Mouse (Mus musculus) CD4-positive, CD25-positive, alpha-beta regulatory T cell, adult 9 weeks (primary cell): ENCODE measurements around the gene Arhgap22. TPM values are rescaled to one million over a fixed set of nuclear protein-coding genes. Genes with fewer than 3 reads are reported as not detected.

Experiments used
- polyA plus RNA-seq: library from polyadenylated mRNA; unstranded; fragments of 100-300 nt; shearing (Covaris generic); gene quantifications from one replicate; pipeline ENCODE4 v1.2.1, GENCODE M21; 2017

Gene Arhgap22
- 0.20 TPM for polyA plus RNA-seq

DNA sequence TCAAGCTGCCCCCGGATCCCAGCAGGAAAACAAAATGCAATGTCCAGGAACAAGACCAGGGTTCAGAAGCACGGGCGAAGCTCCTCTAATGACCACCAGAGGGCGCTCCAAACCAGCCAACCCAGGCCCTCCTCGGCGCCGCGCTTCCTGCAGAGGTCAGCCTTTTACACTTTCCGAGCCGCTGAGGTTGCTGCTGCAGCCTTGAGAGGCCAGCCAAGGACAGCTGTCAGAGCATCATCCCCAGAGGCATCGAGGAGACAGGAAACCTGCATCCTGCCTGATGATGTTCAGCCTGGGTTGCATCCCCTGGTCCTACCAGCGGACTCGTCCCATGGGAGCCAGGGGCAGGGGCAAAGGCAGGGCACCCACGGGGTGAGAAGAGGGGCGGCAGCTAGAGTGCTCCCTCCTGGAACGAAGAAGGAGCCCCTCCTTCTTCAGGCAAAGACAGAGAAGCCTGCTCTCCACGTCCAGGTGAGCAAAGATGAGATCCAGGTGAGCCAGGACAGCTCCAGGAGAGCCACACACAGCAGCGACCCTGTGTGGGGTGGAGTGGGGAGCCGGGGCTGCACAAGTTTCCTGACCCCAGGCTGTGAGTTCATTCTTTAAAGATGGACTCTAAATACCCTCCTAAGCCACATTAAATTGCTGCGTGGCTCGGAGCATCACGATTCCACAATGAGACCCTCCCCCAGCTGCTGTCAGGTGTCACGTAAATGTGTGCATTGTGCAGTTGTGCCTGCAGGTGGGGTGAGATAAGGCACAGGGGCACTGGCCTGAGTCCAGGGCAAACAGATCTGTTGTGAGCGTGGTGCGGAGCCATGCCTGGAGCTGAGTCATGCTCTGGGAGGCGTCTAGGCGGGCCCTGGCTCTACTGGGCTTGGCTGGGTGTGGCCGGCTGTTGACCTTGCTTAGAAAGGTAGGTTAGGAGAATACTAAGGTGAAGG, at the start of gene Arhgap22:
TSS of gene Arhgap22 (plus strand) at position 204 of the 944 bp plus-strand sequence.

DNA sequence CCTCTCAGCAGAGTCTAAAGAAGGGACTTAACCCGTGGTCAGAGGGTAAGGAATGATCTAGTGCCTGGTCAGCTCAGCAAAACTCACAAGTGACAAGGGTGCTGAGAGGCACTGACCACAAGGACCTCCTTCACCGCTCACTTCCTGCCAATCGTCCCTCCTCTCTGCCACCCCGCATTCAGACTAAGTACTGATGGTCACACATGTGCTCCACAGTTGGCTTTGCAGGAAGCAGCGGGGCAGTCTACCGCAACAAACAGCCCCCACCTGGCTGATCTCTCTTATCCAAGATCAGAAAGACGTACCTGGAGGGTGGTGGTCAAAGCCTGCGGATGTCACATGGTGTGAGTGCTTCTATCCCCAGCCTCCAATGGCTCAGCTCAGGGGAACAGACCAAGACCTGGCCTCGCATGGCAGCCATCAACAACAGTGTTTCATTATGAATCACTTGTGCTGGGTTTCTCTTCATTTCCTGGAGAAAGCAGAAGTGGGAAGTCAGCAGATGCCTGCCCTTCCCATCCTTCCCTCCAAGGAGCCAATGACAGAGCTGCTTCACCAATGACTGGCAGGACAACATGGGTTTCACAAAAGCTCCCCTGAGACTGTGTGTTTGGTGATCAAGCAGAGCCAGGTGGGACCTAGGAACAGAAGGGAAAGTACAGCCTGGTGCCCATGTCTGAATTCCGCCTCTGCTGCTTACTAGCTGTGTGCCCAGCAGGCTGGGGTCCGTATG, 28.6 kb upstream of the Arhgap22 start, which contains the start of gene Wdfy4:
TSS of gene Wdfy4 (minus strand) at position 441 of the 733 bp plus-strand sequence.

Other genes starting within 250 kb of the Arhgap22 start
- not detected for gene Lrrc18, start 222.6 kb upstream of the Arhgap22 start, polyA plus RNA-seq
- 0.15 TPM for gene Wdfy4, start 28.5 kb upstream of the Arhgap22 start, polyA plus RNA-seq
- gene Mapk8, start 233.1 kb downstream of the Arhgap22 start, polyA plus RNA-seq: 10.0 TPM